Mouse (Mus musculus): Measurements from ENCODE around the gene Srpk2.
"Not testable (repeated sequence)": the region's sequence is repeated elsewhere in the genome, so short reads cannot be mapped to it uniquely, and the experiment has no call there.

Srpk2 gene

DNA sequence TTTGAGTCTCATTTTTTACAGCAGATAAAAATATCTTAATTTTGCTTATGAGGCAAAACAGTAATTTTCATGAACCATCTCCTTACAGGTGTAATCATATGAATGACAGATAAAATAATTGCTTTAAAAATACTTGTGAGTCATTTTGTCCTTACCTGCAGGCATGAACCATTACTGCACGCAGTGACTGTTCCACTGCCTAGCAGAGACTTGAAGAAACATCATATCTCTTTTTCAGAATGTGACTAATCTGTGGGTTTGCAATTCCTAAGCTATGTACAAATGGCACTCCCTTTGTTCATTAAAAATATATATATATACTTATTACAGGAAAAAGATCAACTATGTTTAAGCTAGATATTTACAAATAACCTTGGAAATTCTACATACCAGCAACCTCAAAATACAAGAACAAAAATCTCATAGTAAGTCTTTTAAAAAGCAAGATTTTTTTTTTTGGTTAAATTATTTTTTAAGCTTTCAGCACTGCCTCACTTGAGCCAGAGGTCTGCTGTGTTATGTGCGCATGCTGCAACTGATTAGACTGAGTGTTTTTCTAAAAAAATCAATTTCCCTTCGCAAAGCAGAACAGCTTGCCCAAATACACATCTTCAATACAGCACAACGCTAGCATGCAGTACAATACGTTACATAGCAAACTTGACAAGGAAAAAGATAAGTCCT lies 68.7 kb downstream of the Srpk2 start:
- no peak for DNase-seq (ENCODE audit: low read depth)

DNA sequence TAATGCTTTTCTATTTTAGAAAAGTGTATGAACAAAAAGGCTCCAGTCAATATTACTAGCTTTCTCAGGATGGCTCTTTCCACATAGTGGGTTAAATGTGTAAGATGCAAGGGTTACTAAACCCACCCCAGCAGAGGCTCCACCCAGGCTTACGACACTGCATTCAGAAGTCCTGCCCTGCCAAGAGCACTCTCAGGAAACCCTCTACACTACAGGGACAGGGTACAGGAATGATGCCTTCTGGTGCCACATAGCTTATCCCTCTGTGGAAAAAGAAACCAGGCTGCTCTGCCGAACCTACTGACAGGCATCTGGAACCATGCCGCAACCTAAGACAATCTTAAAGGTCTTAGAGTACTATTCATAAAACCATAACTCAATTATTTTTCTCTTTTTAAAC lies 71.6 kb downstream of the Srpk2 start:
- no peak for DNase-seq (ENCODE audit: low read depth)

DNA sequence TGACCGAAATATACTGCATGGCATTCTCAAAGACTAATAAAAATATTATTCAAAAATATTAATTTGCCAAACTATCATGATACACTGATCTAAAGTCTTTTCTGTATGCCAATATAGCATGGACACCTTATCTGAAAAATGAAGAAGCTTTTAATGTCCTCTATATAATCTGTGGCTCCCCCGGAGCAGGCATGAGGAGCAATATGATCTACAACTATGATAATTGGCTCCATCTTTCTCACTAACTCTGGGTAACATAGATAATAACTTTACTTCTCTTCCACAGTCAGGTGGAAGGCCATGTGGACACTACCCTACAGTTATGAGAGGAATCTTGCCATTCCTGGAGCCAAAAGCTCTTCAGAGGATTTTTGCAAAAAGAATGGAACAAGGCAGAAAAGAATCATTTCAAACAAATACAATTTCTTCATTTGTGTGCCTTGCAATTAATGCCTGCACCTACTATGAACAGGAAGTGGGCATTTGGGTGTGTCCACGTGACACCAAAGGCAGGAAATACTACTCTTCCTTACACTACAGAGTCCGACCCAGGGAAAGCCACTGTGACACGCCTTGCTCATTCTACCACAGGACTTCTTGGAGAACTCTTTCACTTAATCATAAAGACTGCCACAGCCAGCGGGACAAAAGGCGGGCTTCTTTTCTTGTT lies 80.2 kb downstream of the Srpk2 start:
- no peak for DNase-seq (ENCODE audit: low read depth)

DNA sequence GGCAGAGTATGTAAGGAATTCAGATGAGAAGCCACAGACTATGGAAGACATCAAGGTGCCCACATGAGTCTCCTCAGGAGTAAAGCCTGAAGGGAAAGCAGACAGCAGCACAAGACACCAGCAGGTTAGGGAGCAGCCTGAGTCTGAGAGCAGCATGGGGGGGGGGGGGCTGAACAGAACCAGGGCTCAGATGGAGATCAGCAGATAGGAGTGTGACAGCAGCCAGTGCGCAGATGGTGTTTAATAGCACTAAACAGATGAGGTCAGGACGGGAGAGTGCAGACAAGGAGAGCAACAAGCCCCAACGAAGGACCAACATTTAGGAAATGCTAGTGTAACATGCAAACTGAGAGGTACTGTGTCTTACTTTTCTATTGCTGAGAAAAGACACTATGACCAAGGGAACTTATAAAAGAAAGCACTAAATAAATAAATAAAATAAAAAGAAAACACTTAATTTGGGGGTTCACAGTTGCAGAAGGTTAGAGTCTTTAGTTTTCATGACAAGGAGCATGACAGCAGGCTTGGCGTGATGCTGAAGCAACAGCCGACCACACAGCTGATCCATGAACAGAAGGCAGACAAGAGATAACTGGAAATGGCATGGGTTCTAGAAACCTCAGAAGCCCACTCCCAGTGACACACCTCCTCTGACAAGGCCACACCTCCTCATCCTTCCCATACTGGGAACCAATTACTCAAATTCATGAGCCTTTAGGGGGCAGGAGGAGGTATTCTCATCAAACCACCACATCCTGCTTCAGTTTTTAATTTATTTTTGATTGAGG lies 84.5 kb downstream of the Srpk2 start:
- no peak for DNase-seq (ENCODE audit: low read depth)

DNA sequence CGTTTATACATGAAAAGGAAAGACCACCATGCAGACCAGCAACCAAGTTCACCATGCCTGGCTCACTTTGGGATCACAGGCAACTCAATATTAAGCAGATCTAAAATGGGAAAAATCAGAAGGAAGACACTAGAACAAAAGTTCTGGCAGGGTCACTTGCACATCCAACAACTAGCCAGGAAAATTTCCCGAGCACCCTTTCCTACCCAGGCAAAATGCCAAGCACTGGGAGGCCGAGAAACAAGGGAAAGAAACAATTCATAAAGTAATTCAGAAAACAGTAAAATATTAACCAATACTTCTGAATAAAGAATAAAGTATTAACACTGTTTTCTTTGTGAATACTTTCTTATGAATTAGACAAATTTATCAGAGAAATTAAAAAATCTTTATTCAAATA lies 85.2 kb downstream of the Srpk2 start:
- DNase-seq (ENCODE audit: low read depth): no peak

DNA sequence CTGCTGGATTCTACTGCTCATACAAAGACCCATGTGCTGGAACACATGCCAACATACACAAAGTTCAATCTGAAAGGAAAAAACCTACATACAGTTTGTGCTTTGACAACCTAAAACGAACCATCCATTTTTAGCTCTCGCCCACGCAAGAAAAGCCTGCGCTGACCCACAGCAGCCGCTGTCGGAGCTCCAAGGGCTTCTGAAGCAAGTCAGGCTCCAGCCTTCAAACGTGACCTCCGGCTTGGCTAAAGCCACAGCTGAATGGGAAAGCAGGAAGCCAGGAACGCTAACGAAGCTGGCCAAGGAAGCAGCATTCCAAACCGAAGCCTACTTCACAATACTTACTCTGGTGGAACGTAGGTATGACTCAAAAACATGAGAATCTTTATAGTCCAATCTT lies 85.9 kb downstream of the Srpk2 start:
- peak; percentile 85 for DNase-seq (ENCODE audit: low read depth)

DNA sequence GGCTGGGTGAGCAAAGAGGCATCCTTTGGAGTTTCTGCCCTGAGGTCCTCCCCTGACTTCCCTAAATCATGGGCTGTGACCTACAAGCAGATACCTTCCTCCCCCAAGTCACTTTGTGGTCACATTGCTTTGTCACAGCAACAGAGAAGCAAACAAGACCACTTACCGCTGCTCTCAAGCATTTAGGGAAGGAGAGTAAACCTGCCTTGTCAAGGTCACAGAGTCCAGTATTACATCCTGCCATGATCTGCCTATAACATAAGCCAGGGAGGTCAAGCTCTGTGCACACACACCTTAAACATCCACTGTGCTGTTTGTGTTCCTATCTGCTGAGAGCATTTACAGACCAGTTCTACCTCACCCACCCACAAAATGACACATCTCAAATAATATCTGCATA lies 86.4 kb downstream of the Srpk2 start:
- no peak for DNase-seq (ENCODE audit: low read depth)

DNA sequence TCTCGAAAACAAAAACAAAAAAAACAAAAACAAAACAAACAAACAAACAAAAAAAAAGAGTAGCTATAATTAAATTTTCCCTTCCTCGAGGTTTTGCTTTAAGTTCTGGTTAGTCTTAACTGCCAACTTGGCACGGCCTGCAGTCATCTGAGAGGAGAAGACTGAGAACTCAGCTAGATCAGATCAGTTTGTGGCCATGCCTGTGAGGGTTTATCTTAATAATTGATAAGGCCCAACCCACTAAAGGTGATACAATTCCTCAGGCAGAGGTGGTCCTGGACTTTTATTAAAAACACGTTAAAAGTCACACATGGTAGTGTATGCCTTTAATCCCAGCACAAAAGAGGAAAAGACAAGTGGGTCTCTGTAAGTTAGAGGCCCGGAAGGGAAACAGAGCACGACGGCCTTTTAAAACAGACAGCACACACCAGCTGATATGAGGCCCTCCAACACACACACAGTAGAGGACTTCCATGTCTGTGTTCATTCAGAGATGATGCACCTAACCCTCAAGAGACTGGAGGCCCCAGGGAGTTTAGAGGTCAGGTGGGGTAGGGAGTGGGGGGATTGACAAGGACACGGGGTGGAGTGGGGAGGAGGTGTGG lies 87.1 kb downstream of the Srpk2 start:
- no peak for DNase-seq (ENCODE audit: low read depth)

DNA sequence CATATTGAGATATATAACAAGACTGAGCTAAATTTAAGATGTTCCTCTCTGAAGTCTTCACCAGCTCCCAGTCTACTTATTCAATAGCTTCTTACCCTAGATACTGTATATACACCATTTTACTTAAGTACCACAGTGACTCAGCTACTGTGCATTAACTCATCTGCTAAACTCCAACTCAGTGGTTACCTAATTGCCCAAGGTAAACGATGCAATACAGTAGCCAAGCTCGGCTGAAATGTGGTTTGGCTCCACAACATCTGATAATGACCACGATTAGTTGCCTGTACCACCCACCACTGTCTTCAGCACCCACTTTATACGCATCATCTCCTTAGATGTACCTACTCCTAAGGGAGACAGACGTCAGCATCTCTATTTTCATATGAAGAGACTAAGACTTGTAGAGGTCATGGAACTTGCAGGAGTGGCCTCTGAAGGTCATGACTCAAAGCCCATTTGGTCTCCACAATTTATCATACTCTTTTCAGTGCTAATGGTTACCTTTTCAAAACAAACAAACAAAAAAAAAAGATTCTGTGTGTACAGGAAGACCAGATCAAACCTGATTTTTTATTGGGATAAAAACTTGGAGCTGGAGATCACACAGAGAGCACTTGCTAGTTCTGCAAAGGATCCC lies 88.0 kb downstream of the Srpk2 start:
- no peak for DNase-seq (ENCODE audit: low read depth)

DNA sequence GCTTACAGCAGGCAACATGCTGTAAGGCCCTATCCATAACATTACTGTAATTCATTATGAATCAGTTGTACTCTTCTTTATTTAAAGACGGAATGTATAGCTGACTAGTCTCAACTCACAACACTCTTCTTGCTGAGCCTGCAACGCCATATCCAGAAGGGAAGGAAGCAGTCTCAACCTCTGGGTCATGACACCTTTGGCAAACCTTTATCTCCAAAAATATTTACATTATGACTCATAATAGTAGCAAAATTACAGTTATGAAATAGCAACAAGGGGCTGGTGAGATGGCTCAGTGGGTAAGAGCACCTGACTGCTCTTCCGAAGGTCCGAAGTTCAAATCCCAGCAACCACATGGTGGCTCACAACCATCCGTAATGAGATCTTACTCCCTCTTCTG lies 94.1 kb downstream of the Srpk2 start:
- not testable (repeated sequence) for DNase-seq (ENCODE audit: low read depth)

DNA sequence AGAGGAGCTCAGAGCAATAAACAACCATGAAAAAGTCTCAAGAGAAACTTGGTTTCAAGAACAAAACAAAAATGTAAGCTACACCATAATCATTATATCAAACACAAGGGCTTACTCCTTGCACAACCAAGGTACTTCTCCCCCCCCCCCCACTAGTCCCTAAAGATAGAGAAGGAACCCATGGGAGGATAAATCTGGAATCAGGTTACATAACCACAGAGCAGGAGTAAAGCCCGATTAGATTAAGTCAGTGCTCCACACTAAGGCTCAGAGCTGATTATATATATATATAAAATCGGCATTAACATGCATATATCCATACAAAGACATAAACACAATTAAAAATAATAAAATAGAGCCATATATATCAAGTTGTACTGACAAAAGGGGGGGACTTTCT lies 96.8 kb downstream of the Srpk2 start:
- no peak for DNase-seq (ENCODE audit: low read depth)

DNA sequence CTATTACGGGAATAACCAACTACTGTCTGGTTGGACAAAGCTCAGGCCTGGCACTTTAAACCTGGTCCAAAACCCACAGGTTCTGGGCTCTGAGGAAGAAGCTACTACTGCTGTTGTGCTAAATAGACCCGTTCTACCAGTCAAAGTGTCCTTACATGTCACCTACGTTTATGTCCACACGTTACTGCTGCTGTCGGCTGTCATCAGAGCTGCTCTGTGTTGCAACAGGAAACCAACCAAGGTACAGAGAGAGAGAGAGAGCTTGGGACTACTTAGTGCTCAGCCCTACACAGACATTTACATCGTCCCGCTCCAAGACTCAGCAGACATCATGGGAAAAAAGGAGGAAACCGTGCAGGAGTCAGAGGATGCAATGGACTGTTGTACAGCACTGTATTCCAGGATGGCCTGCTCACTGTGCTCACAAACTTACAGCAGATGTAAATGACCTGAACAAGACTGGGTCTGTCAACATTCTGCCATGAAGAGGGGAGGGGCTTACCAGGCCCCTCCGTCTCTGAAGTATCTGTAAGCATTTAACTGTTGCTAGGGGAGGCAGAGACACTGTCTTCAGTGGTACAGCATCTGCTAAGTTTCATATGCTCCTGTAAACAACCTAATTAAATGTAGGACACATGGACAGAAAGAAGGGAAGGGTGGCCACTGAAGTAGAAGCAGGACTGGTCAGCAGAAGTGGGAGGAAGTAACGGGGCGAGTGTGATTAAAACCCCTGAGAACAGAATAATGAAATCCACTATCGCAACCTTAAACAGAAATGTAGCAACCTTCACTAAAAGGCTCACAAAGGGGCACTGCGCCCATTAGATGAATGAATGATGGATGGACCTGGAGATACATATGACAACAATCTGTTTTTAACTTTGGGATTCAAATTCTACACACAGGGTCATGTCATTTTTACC lies 97.6 kb downstream of the Srpk2 start:
- DNase-seq (ENCODE audit: low read depth): no peak

DNA sequence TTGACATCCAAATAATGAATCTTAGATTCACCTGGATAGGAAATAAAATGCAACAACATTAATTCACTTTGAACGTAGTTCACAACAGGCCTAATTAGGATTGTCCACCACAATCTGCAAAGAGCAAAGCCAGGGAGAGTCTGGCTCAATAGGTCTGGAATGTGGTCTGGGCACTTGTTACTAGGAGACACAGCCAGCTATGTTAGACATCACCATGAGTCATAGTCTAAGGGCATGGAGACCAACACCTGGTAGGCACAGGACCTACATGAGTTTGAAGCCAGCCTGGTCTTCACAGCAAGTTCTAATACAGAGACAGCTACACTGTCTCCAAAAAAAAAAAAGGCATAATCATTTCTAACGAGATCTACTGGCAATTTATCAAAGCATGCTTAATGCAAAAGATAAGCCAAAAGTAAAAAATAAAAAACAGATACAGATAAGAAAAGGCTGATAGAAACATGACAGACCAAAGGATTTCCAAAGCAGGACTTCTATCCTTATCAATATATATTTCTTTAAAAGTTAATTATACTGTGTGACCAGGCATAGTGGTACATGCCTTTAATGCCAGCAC lies 102.8 kb downstream of the Srpk2 start:
- DNase-seq (ENCODE audit: low read depth): peak; percentile 50

DNA sequence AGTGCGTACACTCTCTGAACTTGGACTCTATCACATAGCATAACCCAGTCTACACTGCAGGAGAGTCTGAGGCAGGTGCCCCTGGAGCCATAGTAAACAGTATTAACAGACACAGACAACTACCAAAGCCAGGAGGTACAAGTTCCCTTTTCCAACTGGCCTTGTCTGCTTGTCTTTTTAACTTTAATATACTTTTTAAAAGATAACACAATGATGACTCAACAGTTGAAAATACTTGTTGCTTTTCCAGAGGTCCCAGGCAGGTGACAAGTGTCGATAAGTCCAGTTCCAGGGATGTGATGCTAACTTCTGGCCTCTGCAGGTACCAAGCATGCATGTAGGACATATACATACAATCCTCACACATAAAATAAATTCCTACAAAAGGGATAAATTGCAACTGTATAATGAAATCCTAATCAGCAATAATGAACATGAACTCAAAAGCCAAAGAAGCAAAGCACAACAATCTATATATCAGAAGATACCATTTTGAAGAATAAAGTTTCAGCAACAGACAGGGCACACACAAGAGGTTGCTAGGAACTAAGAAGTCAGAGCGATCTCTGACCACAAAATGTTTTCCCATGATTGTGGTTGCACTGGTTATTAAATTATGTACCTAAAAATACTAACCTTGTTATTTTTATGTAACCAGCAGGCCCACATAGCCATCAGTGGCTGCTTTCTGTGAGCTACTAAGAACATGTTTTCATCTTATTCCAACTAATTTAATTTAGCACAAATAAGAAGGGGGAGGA lies 105.1 kb downstream of the Srpk2 start:
- no peak for DNase-seq (ENCODE audit: low read depth)

DNA sequence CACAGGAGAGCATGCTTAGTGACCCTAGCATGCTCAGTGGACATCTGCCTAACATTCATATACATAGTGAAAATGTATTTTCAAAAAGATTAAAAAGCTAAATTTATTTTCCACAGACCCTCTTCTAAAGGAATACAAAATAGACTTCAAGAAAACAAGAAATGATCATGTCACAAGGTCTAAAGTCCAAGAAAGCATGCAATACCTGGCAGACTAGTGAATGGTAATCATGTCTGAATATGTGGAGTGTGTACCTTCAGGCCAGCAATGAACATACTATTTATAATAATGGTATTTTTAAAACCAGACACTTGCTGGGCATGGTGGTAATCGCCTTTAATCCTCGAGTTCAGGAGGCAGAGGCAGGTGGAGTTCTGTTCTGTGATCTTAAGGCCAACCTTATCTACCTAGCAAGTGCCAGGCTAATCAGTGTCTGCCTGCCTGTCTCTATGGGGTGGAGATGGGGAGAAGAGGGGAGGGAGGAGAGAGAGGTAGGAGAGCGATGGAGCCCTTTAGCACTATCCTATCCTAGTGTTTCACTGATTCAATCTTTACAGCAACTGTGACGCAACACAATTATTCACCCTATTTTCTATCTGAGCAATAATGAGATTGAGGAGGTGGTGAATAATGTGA lies 106.0 kb downstream of the Srpk2 start:
- no peak for DNase-seq (ENCODE audit: low read depth)

DNA sequence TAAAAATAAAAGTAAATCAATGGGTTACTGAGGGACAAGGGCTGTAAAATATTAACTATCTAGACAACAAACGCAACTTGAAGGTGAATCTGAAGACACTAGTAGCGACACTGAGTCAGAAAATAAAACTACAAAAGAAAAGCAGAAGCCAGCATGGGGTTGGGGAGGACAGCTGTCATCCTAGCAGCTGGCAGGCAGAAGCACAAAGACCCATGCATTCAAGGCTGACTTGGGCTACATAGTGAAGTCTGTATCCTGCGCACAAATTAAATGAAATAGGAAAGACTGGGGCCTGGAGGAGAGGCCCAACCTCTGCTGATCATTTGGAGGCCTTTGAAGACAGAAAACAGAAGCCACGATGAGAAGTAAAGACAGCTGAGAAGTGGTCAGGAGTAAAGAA lies 106.6 kb downstream of the Srpk2 start:
- no peak for DNase-seq (ENCODE audit: low read depth)

DNA sequence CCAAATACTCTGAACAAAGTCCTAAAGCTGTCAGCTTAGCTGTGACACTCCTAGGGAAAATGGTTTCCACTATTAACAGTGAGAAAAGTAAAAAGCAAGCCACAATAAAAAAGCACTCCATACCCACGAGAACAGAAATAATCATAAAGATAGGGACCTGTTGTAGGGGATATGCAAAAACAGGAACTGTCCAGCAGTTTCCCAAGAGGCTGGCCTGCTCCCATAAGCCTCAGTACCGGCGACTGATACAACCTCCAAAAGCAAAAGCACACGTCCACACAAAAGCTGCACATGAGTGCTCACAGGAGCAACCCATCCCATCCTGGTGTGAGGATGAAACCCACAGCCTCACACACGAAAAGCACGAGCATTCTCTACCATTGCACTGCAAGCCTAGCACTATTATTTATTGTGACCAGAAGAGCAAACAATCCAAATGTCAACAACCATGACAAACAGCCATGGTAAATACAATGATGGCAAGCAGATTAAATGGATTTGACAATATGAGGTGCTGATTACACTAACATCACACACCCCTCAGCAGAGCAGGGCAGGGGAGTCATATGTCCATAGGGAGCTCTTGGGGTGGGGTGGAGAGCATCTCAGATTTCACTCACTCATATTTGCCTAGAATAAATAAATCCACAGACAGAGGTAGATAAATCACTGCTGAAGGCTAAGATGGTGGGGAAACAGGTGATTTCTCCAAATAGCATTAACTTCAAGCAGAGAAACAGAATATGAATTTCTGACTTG lies 107.9 kb downstream of the Srpk2 start:
- no peak for DNase-seq (ENCODE audit: low read depth)

DNA sequence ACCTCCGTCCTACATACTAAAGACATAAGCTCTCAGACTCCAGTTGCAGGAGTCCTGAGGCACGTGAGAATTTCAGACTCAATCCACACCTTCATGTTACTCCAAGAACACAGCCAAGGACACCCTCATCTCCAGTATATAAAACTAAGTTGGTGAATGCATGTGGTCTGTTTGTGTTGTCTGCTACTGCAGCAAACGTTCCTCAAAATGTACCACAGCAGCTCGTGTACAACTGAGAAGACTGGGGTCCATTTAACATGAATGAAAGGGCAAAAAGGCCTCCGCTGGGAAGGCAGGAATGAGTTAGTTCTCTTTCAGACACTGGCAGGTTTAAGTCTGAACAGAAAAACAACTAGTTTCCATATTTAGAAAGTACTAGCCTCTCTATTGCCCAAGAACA lies 110.5 kb downstream of the Srpk2 start:
- DNase-seq (ENCODE audit: low read depth): no peak

DNA sequence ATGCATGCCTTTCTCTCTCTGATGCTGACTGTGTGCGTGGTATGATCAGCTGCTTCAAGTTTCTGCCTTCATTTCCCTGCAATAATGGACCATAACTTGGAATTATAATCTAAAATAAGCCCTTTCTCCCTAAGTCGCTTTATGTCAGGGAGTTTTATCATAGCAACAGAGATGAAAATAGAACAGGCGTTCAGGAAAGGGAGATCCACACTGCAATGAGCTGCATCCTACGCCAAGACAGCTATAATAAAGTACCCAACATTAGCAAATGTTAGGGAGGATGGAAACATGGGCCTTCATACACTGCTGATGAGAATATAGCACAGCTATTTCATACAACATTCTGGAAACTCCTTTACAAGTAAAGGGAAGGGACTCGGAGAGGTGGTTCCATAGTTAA lies 116.2 kb downstream of the Srpk2 start:
- no peak for DNase-seq (ENCODE audit: low read depth)

All from fibroblast of lung, adult 2 months (primary cell).